ENCODE assay signal across 14 mouse cellular contexts in the genomic region with DNA sequence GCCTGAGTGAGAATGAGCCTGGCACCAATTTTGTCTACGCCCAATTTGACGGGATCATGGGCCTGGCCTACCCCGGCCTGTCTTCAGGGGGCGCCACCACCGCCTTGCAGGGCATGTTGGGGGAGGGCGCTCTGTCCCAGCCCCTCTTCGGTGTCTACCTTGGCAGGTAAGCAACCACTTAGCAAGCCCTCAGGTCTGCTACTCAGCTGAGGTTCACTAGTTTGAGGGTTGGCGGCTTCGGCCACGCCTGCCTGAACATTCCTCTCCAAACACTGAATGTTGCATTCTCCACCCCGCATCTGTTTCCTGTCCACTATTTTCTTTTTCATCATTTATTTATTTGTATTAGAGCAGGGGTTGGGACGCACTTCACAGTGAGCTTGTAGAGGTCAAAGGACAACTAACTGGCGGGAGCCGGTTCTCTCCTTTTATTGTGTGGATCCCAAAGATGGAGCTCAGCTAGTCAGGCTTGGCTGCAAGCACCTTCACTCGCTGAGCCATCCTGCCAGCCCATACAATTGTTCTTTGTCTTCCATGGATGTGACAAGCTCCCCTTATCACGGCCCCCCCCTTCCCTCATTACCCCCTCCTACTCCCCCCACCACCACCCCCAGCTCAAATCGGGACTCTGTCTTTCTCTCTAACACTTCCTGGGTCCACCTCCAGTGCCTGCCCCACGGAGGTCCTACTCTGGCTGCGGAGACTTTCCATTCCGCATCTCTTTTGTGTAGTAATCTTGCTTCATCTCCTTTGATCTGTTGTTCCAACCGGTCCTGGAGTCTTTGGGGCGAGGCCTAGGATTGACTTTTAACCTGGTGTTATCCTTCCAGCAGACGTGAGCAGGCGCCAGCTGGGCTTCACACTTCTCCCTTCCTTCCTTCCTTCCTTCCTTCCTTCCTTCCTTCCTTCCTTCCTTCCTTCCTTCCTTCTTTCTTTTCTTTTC. TPM values are rescaled to one million over a fixed set of nuclear protein-coding genes. Genes with fewer than 3 reads are reported as not detected.
DNase-seq lines count a peak whose midpoint lies in the region; ATAC-seq lines count a peak whose summit lies in the region.
"Had no signal": no experiment of that assay in that cellular context is flagged by ENCODE, and none has a peak within 500 bp of the region (broad histone marks: within the 10 kb centered on the region; RNA-seq: fewer than 3 reads in every experiment).

No protein-coding gene starts in this region.

- intact Hi-C loops in left cerebral cortex, postnatal 25 days (cut with DNase I) = no loop called here

- H3K4me1 ChIP-seq in kidney, embryonic 16.5 days (ENCODE audit: insufficient read depth, low read length) = peaks cover 8% of the 10 kb centered on the region
- H3K4me1 ChIP-seq in lung, embryonic 15.5 days = 0 out of 2 replicates have a peak, but pooled peaks cover 3% of the 10 kb centered on the region
- H3K4me1 ChIP-seq: limb, embryonic 13.5 days had no signal

- ATAC-seq in kidney, embryonic 16.5 days (ENCODE audit: low FRiP score, low TSS enrichment) = peak; percentile 57; the same call in 1 of the 2 replicates
- ATAC-seq in lung, embryonic 15.5 days (ENCODE audit: borderline replicate concordance, extremely low read depth, low FRiP score, low TSS enrichment) = peak; percentile 36; the same call in 1 of the 2 replicates
- ATAC-seq: forebrain, postnatal 0 days had no signal

- H3K4me3 ChIP-seq in kidney, embryonic 16.5 days (ENCODE audit: low read length) = no peak overlapping the region
- no peak overlapping the region for H3K4me3 ChIP-seq in lung, embryonic 15.5 days
- H3K4me3 ChIP-seq: limb, embryonic 13.5 days had no signal

- no peak overlapping the region for H3K9ac ChIP-seq in kidney, embryonic 16.5 days (replicated peaks; ENCODE audit: low read length)
- H3K9ac ChIP-seq in lung, embryonic 15.5 days = no peak overlapping the region
- H3K9ac ChIP-seq: forebrain, postnatal 0 days; limb, embryonic 13.5 days had no signal

- no peaks in the 10 kb centered on the region for H3K27me3 ChIP-seq in kidney, embryonic 16.5 days (ENCODE audit: insufficient read depth, low read length)
- H3K27me3 ChIP-seq in lung, embryonic 15.5 days = no peaks in the 10 kb centered on the region
- H3K27me3 ChIP-seq: limb, embryonic 13.5 days had no signal

- no peaks in the 10 kb centered on the region for H3K9me3 ChIP-seq in kidney, embryonic 16.5 days (ENCODE audit: low read length)
- no peaks in the 10 kb centered on the region for H3K9me3 ChIP-seq in lung, embryonic 15.5 days
- H3K9me3 ChIP-seq: limb, embryonic 13.5 days had no signal

- H3K4me2 ChIP-seq in kidney, embryonic 16.5 days (replicated peaks; ENCODE audit: low read depth, low read length) = no peak overlapping the region
- H3K4me2 ChIP-seq in lung, embryonic 15.5 days = no peak overlapping the region
- H3K4me2 ChIP-seq: limb, embryonic 13.5 days had no signal

- WGBS in kidney, embryonic 16.5 days = 48% methylated on average over 24 of the region's 24 CpGs
- WGBS in lung, embryonic 15.5 days = 50% methylated on average over 24 of the region's 24 CpGs

- DNase-seq in kidney, postnatal 14 days = no peak
- DNase-seq in thymus, postnatal 4 days = peak; percentile 24
- DNase-seq in thymus, postnatal 10 days (ENCODE audit: low spot score in 2 of 2) = no peak
- DNase-seq in layer of hippocampus, postnatal 36 days = no peak
- no peak for DNase-seq in left cerebral cortex, postnatal 25 days (ENCODE audit: low spot score in 2 of 2)
- DNase-seq: cerebellum, adult 2 months; forebrain, postnatal 0 days; gastrocnemius, postnatal 25 days; thymus, postnatal 14 days had no signal

- H3K27ac ChIP-seq in kidney, embryonic 16.5 days (ENCODE audit: low read length) = no peak overlapping the region
- H3K27ac ChIP-seq in lung, embryonic 15.5 days = no peak overlapping the region
- H3K27ac ChIP-seq: limb, embryonic 13.5 days had no signal

- no peaks in the 10 kb centered on the region for H3K36me3 ChIP-seq in kidney, embryonic 16.5 days (ENCODE audit: insufficient read depth, low read length)
- H3K36me3 ChIP-seq in lung, embryonic 15.5 days = no peaks in the 10 kb centered on the region
- H3K36me3 ChIP-seq: limb, embryonic 13.5 days had no signal

RNA-seq across cellular contexts. Expression of a gene that starts 4.3 kb away (rescaled TPM):
- polyA plus RNA-seq in kidney, embryonic 16.5 days (2015; fragmentation: Nextera tagmentation; extraction: Ambion mirVana) = 0.92 TPM in 1 of 2 replicates, not detected in the other
- 14.2 and 15.7 TPM in 2 replicates for polyA plus RNA-seq in lung, embryonic 15.5 days (2015; fragmentation: Nextera tagmentation; extraction: Ambion mirVana)
- total RNA-seq in layer of hippocampus, postnatal 36 days (2021) = not detected
- total RNA-seq in left cerebral cortex, postnatal 25 days (2021) = not detected
- total RNA-seq: forebrain, postnatal 0 days; gastrocnemius, postnatal 25 days; left cerebral cortex, adult 18-20 months; megakaryocyte, adult 5-6 weeks had no signal
- polyA plus RNA-seq: forebrain, postnatal 0 days had no signal

RNA-seq across cellular contexts. Expression of a gene that starts 5.9 kb away (rescaled TPM):
- polyA plus RNA-seq in kidney, embryonic 16.5 days (2015; fragmentation: Nextera tagmentation; extraction: Ambion mirVana) = 18.1 and 19.6 TPM in 2 replicates
- 12.9 and 14.7 TPM in 2 replicates for polyA plus RNA-seq in lung, embryonic 15.5 days (2015; fragmentation: Nextera tagmentation; extraction: Ambion mirVana)
- total RNA-seq in layer of hippocampus, postnatal 36 days (2021) = 10 to 100 TPM; 11.5 to 13.9 TPM
- total RNA-seq in left cerebral cortex, postnatal 25 days (2021) = 10 to 100 TPM in 1 of 2 experiments, 1 to 10 TPM in 1; 8.2 to 11.5 TPM

RNA-seq across cellular contexts. Expression of a gene that starts 36.4 kb away (rescaled TPM):
- polyA plus RNA-seq in kidney, embryonic 16.5 days (2015; fragmentation: Nextera tagmentation; extraction: Ambion mirVana) = 0.84 and 1.3 TPM in 2 replicates
- 0.73 and 0.86 TPM in 2 replicates for polyA plus RNA-seq in lung, embryonic 15.5 days (2015; fragmentation: Nextera tagmentation; extraction: Ambion mirVana)
- total RNA-seq in layer of hippocampus, postnatal 36 days (2021) = 1 to 10 TPM; 3.9 to 4.4 TPM
- total RNA-seq in left cerebral cortex, postnatal 25 days (2021) = 1 to 10 TPM; 4.2 to 5.7 TPM
- total RNA-seq: megakaryocyte, adult 5-6 weeks had no signal

RNA-seq across cellular contexts. Expression of a gene that starts 36.6 kb away (rescaled TPM):
- polyA plus RNA-seq in kidney, embryonic 16.5 days (2015; fragmentation: Nextera tagmentation; extraction: Ambion mirVana) = 0.24 and 0.90 TPM in 2 replicates
- 0.35 and 0.45 TPM in 2 replicates for polyA plus RNA-seq in lung, embryonic 15.5 days (2015; fragmentation: Nextera tagmentation; extraction: Ambion mirVana)
- 1 to 10 TPM; 3.3 to 3.4 TPM for total RNA-seq in layer of hippocampus, postnatal 36 days (2021)
- 1 to 10 TPM; 3.3 to 3.8 TPM for total RNA-seq in left cerebral cortex, postnatal 25 days (2021)
- total RNA-seq: megakaryocyte, adult 5-6 weeks had no signal

RNA-seq across cellular contexts. Expression of a gene that starts 42.1 kb away (rescaled TPM):
- polyA plus RNA-seq in kidney, embryonic 16.5 days (2015; fragmentation: Nextera tagmentation; extraction: Ambion mirVana) = 6.6 and 7.3 TPM in 2 replicates
- 5.6 and 6.5 TPM in 2 replicates for polyA plus RNA-seq in lung, embryonic 15.5 days (2015; fragmentation: Nextera tagmentation; extraction: Ambion mirVana)
- 10 to 100 TPM; 24.2 to 25.9 TPM for total RNA-seq in layer of hippocampus, postnatal 36 days (2021)
- total RNA-seq in left cerebral cortex, postnatal 25 days (2021) = 10 to 100 TPM; 22.0 to 24.2 TPM
